Mouse (Mus musculus) bone marrow, adult 2 months (tissue): ENCODE data around the gene Csrp1.

Source experiments
- CTCF ChIP-seq: fragments of 200-500 bp; IDR thresholded peaks from 2 replicates; pipeline ENCODE4 v1.5.1; 2011; ENCODE audit warnings: low read length, control low read depth; ENCODE audit not compliant: control insufficient read depth, insufficient read depth
- POLR2A ChIP-seq: fragments of 200-500 bp; IDR thresholded peaks from 2 replicates; pipeline ENCODE4 v1.6.1; 2011; ENCODE audit warnings: low read depth, mild to moderate bottlenecking, control low read depth, low read length, borderline replicate concordance; ENCODE audit not compliant: control insufficient read depth

DNA sequence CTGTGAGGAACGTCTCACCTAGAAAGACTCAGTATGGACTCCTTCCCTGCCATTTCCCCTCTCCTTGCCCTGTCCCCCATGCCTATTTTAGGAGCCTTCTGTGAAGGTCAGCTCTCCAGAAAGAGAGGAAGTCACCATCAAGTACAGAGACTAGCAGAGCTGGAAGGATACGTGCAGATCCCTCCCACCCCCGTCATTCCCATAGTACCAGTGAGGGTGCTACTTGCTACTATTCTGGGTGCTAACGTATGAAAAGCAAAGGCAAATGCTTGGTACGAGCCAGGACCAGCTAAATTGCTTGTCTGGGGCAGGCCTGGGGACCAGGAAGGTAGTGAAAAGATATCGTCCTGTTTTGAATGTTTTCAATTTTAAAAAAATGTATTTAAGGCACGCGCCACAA lies 37.4 kb downstream of the Csrp1 start:
- TF ChIP-seq CTCF (no peak), POLR2A (no peak)
